Mouse (Mus musculus) adrenal gland, postnatal 10 days (tissue): ENCODE results near the gene Rmi2. TPM values are rescaled to one million over a fixed set of nuclear protein-coding genes. Genes with fewer than 3 reads are reported as not detected.
A peak's percentile ranks its signal among the peaks of the same experiment; 100 is the strongest.
"Not testable (repeated sequence)": the region's sequence is repeated elsewhere in the genome, so short reads cannot be mapped to it uniquely, and the experiment has no call there.

ENCODE experiments used
- DNase-seq: peaks from one replicate; pipeline ENCODE4 v3.0.0; 2021; ENCODE audit warnings: mixed read lengths
- total RNA-seq, 2 experiments: library from RNA; stranded (reverse); gene quantifications; 2 replicates each; pipeline ENCODE4 v1.2.3; 2021

Gene Rmi2
- total RNA-seq, 2 experiments from 2014 or later: 1.6 to 1.8 TPM

- no peak for DNase-seq
These were observed 7.6 kb upstream of the Rmi2 start for GRCm38 (mm10) chr16:10827269-10827668.

GRCm38 (mm10) chr16:10827766-10828460 lies 6.9 kb upstream of the Rmi2 start:
- no peak for DNase-seq

GRCm38 (mm10) chr16:10828461-10828805 lies 6.4 kb upstream of the Rmi2 start:
- DNase-seq: no peak

DNA sequence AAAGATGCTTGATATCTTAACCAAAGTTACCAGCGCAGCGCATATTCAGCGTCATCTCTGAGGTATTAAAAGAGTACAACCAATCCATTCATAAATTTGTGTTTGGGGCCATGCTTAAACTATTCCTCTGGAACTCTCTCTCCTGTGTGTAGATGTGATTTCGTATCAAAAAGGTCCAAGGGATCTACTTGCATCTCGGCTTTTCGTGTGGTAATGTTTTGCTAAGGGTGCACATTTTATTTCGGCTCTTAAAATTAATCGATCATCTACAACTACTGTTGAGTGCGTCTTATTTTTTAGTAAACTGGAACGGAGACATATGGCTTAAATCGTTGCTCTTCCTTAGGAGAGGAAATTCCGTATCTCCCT lies 333 bp upstream of the Rmi2 start:
- DNase-seq: no peak

- DNase-seq: no peak
These were observed 1.5 kb downstream of the Rmi2 start for GRCm38 (mm10) chr16:10836388-10836787.

GRCm38 (mm10) chr16:10837250-10837649 lies 2.4 kb downstream of the Rmi2 start:
- no peak for DNase-seq

GRCm38 (mm10) chr16:10837903-10838302 lies 3.0 kb downstream of the Rmi2 start:
- DNase-seq: no peak

DNA sequence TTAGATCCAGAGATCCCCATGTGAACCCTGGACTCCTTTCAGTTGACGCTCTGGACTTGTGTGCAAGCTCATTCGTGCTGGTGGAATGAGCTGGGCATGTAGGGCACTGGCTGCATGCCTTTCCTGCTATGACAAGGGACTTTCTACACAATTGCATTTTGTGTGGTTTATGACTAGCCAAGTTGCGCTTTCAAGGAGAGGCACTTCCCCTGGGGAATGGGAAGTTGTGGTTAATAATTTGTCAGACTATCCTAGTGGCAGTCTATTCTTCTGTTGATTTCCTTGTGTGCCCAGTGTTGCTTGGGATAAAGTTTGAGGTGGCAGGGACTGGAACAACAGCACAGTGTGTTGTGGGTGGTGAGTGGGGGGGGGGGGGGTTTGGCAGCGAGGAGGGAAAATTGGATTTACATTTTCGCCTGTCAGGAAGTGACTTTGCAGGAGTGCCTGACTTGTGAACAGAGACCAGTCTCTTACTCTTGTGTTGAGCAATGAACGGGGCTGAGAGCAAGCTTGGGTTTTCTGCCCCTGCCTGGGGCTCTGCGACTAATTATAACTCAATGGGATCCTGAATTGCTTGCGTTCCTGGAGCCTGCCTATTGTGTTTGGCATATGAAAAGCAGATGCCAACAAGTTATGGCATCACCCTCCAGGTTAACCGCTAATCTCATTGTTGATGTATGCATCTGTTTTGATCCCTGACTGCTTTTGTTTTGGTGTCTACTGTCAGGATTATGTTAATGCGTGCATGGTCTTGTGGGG lies 3.8 kb downstream of the Rmi2 start:
- DNase-seq: no peak

DNA sequence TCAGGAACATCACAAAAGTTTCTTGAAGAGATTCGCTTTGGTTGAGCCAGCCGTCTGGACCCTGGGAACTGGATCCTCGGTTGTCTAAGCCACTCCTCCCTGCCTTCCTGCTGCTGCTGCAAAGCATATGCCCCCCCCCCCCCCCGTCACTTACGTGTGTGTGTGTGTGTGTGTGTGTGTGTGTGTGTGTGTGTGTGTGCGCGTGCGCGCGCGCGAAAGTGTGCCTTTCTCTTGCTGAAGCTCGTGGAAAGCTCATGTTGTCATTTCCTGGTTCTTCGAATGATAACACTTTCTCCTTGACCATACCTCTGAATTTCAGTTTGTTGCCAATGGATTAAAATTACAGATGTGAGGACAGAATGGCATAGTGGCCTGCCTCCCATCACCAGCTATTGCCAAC lies 5.2 kb downstream of the Rmi2 start:
- DNase-seq: no peak

DNA sequence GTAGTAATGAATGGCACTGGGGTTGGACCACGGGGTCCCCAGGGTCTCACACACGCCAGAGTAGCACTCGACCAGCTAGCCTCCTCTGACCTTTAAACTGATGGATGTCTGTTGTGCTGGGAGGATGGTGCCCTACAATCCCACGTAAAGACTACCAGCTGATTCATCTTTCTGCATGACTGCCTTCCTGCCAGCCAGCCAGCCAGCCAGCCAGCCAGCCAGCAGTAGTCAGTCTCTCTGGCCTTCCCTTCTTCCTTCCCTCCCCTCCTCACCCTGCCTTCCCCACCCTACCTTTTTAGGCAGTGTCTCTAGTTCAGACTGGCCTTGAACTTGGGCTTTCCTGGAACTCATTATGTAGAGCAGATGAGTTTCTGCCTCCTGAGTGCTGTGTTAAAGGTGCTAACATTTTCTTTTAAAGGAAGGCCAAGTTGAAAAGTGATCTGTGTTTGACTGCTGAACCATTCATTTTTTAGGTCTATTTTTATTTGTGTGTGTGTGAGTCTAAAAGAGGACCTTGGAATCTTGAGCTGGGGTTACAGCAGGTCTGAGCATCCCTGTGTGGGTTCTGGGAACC lies 7.5 kb downstream of the Rmi2 start:
- peak; percentile 47 for DNase-seq

GRCm38 (mm10) chr16:10843486-10844318 lies 8.8 kb downstream of the Rmi2 start:
- DNase-seq: peak; percentile 70

DNA sequence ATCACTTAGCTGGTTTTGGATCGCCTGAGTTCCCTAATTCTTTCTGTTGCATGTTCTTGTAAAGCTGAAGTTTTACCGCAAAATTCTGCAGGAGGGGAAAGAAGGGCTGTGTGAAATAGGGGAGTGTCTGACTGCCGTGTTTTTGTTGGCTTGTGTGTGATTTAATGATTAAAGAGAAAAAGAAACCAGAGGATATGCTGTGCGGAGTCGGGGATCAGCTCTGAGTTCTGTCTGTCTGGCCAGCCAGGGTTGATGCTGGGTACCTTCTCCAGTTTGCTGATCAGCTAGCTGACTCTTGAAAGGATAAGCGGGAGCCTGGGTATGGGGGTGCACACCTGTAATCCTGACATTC lies 9.4 kb downstream of the Rmi2 start:
- no peak for DNase-seq

GRCm38 (mm10) chr16:10845952-10846351 lies 11.1 kb downstream of the Rmi2 start:
- DNase-seq: no peak

GRCm38 (mm10) chr16:10846503-10846902 lies 11.6 kb downstream of the Rmi2 start:
- DNase-seq: peak; percentile 85

DNA sequence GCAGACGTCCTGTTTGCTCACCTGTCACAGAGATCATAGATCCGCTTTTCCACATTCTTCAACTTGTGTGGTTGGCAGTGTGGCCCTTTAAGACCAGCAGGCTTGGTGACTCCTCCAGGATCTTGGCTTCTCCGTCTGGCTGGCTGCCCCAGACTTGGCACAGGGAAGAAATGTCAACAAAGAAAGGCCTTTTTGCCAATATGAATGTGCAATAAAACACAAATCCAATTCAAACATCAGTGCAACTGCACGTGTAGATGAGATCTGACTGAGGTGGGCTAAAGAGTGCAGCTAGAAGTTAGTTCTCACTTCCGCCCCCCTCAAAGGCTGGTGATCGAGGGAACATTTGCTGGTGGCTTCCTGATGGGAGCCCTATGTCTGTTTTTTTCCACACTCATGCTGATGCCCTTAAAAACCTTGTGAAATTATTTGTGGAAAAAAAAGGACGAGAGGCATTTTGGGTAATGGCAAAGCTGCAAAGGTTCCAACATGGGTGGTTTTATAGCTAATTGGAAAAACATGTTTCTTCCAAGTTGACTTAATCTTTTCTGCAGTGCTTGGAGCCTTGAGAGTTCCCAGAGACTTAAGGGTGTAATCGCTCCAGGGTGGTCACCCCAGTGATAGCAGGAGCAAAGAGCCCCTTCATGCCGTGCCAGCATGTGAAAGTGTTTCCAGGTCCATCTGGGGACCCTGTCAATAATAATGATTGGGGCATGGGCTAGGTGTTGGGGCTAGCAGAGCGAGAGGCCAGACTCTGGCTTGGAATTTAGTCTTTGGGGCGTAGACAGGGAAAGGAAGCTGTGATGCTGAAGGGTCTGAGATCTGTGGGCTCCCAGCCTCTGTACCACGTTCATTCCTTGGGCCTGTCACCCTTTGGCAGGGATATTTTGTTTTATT lies 15.4 kb downstream of the Rmi2 start:
- peak; percentile 86 for DNase-seq

DNA sequence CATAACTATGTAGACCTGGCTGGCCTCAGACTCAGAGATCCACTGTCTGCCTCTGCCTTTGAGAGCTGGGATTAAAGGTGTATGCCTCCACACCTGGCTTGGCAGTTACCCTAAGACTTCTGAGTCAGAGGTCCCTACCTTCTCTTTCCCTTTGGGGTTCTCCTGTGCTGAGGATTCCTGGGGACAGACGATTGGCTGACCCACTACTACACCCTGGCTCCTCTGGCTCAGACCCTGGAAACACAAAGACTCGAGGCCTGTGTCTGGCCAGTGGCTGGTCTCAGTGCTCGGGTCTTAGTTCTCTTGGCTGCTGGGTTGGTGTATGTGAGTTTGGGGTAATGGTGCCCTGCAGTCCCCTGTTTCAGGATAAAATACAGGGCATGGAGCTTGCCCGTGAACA lies 16.0 kb downstream of the Rmi2 start:
- DNase-seq: no peak

- DNase-seq: not testable (repeated sequence)
These were observed 17.4 kb downstream of the Rmi2 start for GRCm38 (mm10) chr16:10852216-10852615.

DNA sequence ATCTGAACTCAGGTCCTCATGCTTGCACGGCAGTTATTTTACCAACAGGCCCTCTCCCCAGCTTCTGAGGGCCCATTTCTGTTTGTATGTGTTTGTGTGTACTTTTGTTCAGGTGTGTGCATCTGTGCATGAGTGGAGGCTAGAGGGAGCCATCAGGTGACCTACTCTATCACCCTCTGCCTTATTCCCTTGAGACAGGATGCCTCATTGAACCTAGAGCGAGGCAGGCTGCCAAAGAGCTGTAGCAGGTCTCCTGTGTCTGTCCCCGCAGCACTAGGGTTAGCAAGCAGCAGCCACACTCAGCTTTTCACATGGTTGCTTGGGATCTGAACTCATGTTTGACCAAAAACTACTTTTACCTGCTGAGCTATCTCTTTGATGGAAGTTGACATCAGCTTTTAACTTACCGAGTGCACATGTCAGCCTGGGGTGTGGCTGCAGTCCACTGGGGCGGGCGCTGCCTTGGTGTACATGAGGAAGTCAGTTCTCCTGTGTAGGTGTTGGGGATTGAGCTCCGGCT lies 24.9 kb downstream of the Rmi2 start:
- DNase-seq: no peak

- peak; percentile 67 for DNase-seq
These were observed 26.5 kb downstream of the Rmi2 start for GRCm38 (mm10) chr16:10861408-10861807.

DNA sequence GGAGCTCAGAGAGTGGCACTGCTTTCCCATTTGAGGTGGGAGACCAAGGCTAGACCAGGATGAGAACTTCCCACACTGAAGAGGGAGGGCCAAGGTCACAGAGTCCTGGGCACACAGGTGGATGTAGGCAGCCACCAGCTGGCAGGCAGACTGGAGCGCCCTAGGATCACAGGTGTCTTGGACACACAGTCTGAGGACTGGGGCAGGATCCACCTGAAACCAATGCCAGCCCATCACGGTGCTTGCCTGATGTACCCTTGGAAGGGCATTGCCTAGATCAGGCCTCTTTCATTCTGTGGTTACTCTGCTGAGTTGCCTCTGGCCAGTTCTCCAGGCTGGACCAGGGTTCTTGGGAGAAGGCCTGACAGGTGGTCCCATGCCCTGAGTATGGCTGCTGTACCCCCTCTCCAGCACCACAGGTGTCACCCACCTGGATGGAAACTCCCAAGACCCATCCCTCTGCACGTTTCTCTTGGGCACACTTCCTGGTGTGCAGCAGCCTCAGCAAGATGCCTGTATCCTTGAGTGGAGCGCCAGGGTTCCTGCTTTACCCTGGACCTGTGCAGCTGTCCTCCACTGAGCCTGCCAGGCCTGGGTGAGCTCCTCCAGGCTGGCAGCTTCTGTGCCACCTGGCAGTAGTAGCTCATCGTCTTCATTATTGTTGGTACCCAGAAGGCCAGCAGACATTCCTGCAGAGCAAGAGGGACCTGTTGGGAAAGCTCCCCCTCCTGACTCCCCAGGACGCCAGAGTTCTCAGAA lies 30.2 kb downstream of the Rmi2 start:
- no peak for DNase-seq

DNA sequence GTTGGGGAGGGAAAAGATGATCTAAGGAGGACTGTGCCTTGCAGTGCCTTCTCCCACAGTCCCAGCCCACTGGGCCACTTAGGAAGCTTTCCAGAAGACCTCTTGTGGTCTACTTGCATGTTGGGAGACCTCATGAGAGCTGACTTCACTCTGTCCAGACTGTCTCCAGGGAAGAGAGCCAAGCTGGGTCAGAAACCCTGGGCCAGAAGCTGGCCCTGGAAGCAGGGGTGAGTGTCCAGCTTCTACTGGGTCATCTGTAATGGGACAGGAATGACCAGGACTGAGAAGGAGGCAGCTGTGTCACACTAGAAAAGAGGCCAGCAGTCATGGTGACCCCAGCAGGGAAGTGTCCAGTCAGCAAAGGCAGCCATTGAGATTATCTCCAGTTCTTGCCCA lies 30.7 kb downstream of the Rmi2 start:
- DNase-seq: no peak
